Mouse (Mus musculus): ENCODE measurements around the gene Bach2.

The Bach2 gene

GRCm38 (mm10) chr4:32525000-32525399, 286.4 kb downstream of the Bach2 start:
- DNase-seq (ENCODE audit: low spot score in 2 of 2), result no peak

DNA sequence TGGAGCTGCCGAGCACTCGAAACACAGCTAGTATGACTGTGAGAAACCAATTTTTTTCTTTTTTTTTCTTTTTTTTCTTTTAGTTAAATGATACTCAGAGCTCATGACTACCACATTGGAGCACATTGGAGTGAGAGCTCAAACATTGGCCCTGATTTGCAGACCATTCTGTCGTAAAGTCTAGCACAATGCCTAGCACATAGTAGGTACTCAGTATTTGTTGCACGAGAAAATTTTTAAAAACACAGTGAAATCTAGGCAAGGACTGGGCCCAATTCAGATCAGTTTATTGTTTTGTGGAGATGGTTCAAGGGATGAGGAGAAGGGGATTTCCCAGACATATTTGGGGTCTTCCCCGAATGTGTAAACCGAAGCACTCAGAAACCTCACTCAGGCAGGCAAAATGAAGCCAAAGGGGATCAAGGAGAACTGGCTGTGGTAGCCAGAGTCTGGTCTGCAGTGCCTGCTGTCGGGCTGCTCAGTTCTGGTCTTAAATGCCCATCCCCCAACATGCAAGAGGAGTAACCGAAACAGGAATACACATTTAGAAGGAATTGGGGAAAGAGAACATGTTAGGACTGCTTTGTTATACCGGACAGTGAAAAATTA, 287.7 kb downstream of the Bach2 start:
- no peak for DNase-seq (ENCODE audit: low spot score in 2 of 2)

DNA sequence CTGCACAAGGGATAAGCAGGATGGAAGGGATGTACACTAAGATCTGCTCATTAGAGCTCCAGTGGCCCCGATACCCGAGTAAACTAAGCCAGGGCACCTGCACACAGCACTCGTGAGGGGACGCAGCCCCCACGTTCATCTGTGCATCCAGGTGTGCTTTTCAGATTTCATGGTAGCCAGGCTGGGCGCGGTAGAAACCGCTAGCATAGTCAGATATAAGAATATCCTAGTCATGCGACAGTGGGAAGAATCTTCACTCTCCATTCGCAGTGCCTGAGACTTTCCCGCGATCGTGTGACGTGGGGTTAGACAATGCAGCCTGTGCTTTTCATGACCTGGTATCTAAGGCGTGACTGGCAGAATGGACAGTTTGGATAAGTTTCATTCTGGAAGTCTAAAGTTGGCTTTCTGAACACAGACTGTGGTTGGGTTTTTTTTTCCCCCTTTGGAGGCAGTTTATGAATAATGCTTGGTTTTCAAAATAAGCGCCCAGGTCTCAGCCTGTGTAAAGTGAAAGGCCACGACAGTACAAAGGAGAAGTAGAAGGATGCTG, 290.9 kb downstream of the Bach2 start:
- DNase-seq (ENCODE audit: low spot score in 2 of 2), result no peak

GRCm38 (mm10) chr4:32530421-32530920, 291.9 kb downstream of the Bach2 start:
- DNase-seq (ENCODE audit: low spot score in 2 of 2), result no peak

DNA sequence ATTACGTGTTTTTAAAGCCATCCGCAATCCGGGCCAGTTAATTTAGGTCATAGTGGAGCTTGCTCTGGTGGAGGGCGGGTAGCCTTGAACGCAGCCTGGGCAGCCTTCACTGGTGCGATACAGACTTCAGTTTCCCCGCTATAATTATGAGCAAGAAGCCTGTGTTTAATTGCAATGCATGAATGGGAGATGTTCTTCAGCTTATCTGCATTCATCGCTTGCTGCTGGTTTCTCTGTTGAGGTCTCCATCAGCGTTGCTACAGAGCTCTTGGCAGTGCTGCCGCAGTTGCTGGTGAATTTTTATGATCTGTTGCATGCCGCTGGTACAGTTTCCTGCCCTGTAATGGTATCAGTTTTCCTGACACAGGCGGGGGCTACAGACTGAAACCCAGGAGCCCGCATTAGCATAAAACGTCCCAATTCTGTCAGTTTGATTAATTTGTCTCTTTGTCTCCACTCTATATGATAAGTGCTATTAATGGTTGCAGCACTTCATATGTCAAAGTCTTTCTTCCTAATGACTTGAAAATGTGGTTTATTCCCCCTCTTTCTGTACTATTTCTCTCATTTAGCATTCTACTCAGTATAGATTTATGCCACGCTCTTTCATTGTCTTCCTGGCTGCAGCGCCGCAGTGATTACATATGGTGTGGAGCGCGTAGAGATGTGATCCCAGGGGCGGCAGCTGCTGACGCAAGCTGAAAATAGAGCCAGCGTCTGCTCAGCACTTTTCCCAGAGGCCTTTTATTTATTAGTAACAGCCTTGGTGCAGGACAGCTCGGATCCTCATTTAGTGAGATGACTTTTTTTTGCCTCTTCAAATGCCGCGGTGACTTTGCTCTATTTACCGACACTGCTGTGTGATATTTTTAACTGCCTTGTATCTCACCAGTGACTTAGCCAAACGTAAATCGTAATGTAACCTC, 292.6 kb downstream of the Bach2 start:
- DNase-seq (ENCODE audit: low spot score in 2 of 2), result no peak

DNA sequence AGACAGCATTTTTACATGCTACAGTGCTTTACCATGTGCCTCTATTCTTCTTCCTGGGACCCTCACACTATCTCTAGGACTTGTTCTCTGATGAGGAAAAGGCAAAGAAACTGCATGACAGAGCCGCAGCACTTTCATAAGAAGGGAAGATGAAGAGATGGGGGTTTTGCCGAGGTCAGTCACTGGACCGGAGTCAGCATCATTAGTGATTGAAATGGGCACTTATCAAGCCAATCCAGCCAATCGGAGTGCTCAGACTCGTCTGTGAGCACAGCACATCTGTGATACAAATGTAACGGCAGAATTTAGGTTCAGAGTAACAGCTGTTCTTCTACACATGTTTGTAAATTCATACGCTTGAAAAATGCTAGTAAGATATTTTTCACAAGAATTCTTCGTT, 293.5 kb downstream of the Bach2 start:
- no peak for DNase-seq (ENCODE audit: low spot score in 2 of 2)

- no peak for DNase-seq (ENCODE audit: low spot score in 2 of 2)
Observed at GRCm38 (mm10) chr4:32533735-32534134, 295.1 kb downstream of the Bach2 start.

GRCm38 (mm10) chr4:32535626-32536025, 297.0 kb downstream of the Bach2 start:
- DNase-seq (ENCODE audit: low spot score in 2 of 2), result no peak

GRCm38 (mm10) chr4:32536870-32537508, 298.4 kb downstream of the Bach2 start:
- no peak for DNase-seq (ENCODE audit: low spot score in 2 of 2)

- peak; percentile 54 to 74 for DNase-seq (ENCODE audit: low spot score in 2 of 2)
Observed at GRCm38 (mm10) chr4:32538088-32538487, 299.5 kb downstream of the Bach2 start.

DNA sequence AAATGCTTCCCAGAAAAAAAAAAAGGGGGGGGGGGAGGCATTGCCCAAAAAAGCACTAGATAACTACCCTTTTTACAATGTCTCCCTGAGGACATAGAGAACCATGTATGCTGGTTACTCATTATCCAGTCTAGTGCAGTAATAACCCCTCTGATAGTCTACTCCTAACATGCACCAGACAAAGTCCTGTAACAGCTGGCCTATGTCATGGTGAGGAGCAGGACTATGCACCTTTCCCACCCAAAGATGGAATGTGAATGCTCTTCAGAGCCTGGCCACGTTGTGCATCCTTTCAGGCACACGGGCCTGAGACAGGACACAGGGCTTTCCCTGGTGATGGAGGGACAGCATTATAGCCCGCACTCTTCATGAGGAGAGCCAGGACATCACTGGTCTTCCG, 299.9 kb downstream of the Bach2 start:
- no peak for DNase-seq (ENCODE audit: low spot score in 2 of 2)

GRCm38 (mm10) chr4:32538987-32539386, 300.4 kb downstream of the Bach2 start:
- DNase-seq (ENCODE audit: low spot score in 2 of 2), result no peak

DNA sequence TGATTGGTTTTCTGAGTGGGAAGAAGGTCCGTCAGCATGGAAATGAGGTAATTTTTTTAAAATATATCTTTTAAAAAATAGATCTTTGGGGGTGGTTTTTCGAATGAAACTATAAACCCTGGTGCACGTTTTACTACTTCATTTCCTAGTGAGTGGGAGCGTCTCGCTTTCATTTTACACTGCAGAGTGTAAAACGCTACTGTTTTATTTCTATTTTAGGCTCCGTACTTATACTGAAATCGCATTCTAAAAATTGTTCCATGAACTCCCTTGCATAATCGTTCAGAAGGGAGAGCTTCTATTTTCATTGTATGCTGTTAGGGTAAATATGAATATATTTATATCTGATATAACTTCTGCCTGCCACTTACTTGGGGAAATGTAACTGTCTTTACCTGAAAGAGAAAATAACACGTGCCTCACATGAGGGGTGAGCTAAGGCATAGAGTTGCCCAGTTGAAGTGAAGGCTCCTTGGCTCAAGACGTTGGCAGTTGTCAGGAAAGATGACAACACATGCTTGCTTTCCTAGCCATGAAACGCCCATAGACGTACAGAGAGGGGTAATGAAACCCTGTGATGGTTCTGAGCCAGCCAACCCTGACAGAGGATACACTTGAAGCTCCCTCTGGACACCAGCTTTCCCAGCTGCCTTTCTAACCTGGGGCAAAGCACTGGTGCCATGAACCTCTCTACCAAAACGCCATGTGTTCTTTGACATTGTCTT, 306.4 kb downstream of the Bach2 start:
- DNase-seq (ENCODE audit: low spot score in 2 of 2), result no peak

DNA sequence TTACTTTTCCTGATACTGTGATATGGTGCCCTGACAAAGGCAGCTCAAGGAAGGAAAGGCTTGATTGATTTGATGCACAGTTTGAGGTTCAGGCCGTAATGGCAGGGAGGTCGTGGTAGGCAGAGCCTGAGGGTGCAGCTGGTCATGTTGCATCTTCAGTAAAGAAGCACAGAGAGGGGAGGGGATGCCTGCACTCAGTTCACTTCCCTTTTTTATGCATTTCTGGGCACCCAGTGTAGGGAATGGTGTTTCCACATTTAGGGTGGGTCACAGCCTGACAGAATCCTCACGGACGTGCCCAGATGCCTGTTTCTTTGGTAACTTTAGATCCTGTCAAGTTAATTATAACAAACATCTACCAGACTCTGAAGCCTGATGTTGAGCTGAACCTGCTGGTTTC, 306.9 kb downstream of the Bach2 start:
- no peak for DNase-seq (ENCODE audit: low spot score in 2 of 2)

DNA sequence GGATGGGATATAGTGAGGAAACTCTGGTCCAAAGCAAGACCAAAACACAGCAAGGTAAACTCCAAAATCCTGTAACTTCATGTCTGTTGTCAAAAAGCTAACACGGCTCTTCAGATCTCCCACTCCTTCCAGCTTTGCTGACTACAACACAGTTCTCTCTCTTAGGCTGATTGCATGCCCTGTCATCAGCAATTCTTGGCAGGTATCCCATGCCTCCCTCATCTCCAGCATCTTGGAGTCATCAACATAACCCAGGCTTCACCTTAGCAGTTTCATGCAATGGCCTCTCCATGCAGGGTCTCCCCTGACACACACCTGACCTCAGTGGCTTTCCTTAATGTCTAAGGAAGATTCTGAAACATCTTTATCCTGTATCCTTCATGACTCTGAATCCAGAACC, 310.5 kb downstream of the Bach2 start:
- DNase-seq (ENCODE audit: low spot score in 2 of 2), result no peak

GRCm38 (mm10) chr4:32551337-32551736, 312.7 kb downstream of the Bach2 start:
- DNase-seq (ENCODE audit: low spot score in 2 of 2), result no peak

DNA sequence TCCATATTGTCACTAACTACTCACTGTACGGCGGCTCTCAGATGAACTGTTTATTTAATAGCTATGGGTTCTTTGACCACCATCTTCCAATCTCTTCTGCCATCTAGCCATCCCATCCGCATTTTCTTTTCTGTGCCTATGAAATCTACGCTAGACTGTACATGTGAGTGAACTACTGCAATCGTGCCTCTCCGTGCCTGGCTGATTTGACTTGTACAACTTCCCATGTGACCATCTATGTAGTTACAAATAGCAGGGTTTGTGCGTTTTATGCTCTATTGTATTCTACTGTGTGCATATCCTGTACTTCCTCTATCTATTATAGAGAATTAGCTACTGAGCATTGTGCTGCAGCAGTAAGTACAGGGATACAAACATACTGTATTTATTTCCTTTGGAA, 316.9 kb downstream of the Bach2 start:
- no peak for DNase-seq (ENCODE audit: low spot score in 2 of 2)

DNA sequence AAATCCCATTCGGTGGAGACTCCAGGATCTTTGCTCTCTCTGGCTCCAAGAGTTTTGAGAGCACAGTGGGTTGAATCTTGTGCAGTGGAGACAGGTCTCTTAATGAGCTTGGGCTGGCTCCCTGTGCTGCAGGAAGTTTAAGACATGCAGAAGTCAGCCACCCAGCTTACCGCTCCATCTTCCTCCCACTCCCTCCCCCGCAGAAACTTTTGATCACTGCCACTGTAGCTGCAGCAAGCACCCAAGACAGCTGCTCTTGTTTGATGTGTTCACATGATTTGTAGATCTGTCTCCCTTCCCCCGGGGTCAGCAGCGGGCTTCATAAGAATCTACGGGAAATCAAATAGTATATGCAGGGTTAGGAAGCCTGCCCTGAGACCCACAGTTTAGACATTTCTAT, 321.6 kb downstream of the Bach2 start:
- no peak for DNase-seq (ENCODE audit: low spot score in 2 of 2)

GRCm38 (mm10) chr4:32560724-32561554, 322.3 kb downstream of the Bach2 start:
- DNase-seq (ENCODE audit: low spot score in 2 of 2), result no peak

GRCm38 (mm10) chr4:32561555-32562095, 323.0 kb downstream of the Bach2 start:
- DNase-seq (ENCODE audit: low spot score in 2 of 2), result no peak
